ENCODE assay signal across 7 mouse cellular contexts in the genomic region with DNA sequence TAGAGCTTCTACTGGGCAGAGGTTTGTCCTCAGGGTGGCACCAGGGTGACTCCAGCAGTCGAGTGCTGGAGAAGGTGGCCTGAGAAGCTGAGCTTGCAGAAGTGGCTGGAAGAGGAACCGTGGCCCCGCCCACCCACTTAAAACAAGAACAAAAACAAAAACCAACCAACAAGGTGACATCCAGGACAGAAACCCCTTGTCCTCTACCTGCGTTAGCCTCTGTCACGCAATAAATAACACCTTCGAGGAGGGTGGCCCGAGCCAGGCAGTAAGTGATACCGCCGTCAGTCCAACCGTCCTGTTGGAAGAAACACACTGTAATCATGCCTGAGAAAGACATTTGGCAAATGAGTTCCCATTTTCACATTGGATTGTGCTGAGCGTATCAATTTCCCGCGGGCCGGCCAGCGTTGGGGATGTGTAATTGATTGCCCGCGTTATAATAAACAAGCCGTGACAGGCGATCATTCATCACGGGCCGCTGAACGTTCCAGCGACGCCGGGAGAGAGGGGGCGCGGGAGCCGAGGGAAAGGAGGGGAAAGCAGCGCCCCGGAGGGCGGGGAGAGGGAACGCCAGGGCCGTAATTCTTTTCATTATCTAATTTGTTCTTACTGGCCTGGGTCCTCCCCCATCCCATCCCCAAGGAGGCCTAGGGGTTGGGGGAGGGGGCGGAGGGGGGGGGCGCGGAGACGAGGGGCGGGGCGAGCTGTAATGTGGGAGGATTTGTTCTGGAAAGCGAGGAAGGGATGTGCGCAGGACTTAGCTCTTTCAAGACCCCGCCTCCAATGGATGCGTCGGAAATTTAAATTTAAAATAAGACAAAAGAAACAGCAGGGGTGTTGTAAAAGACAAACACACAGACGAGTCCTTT.
DNase-seq lines count a peak whose midpoint lies in the region; ATAC-seq lines count a peak whose summit lies in the region.

No protein-coding gene starts in this region.

- ATAC-seq in hindbrain, embryonic 16.5 days: peak; percentile 82

- no peaks in the 10 kb centered on the region for H3K36me3 ChIP-seq in hindbrain, embryonic 16.5 days (ENCODE audit: control insufficient read depth, insufficient read depth, low read length)
- H3K36me3 ChIP-seq in limb, embryonic 10.5 days: no peaks in the 10 kb centered on the region
- H3K36me3 ChIP-seq in midbrain, embryonic 10.5 days: no peaks in the 10 kb centered on the region

- peak overlapping the region; percentile 44 for H3K4me3 ChIP-seq in hindbrain, embryonic 16.5 days (ENCODE audit: low read length)
- peak overlapping the region; percentile 64 for H3K4me3 ChIP-seq in limb, embryonic 10.5 days
- peak overlapping the region; percentile 64 for H3K4me3 ChIP-seq in midbrain, embryonic 10.5 days

- no peaks in the 10 kb centered on the region for H3K27me3 ChIP-seq in hindbrain, embryonic 16.5 days (replicated peaks; ENCODE audit: control insufficient read depth, insufficient read depth, low read length)
- peaks cover 38% of the 10 kb centered on the region for H3K27me3 ChIP-seq in limb, embryonic 10.5 days (ENCODE audit: low read depth, poor library complexity, severe bottlenecking)
- H3K27me3 ChIP-seq in midbrain, embryonic 10.5 days (ENCODE audit: low read depth, poor library complexity, severe bottlenecking): peaks cover 77% of the 10 kb centered on the region

- WGBS in hindbrain, embryonic 16.5 days: under 1% methylated on average over 39 of the region's 45 CpGs
- under 1% methylated on average over 44 of the region's 45 CpGs for WGBS in limb, embryonic 10.5 days
- WGBS in midbrain, embryonic 10.5 days: under 1% methylated on average over 43 of the region's 45 CpGs

- H3K27ac ChIP-seq in hindbrain, embryonic 16.5 days (ENCODE audit: low read depth, low read length): peak overlapping the region; percentile 80
- H3K27ac ChIP-seq in limb, embryonic 10.5 days: peak overlapping the region; percentile 42
- peak overlapping the region; percentile 74 for H3K27ac ChIP-seq in midbrain, embryonic 10.5 days (replicated peaks)

- peak; percentile 98 for DNase-seq in NIH3T3 (ENCODE audit: low read depth)
- peak; percentile 82 for DNase-seq in embryo, embryonic 10 days (ENCODE audit: low spot score)
- peak; percentile 35 to 49 for DNase-seq in gastrocnemius, adult 8-10 months (ENCODE audit: low spot score in 2 of 2)
- DNase-seq in limb, embryonic 10.5 days (ENCODE audit: low spot score): peak; percentile 81
- peak; percentile 69 for DNase-seq in midbrain, embryonic 10.5 days (ENCODE audit: low spot score)
- DNase-seq in right cerebral cortex, postnatal 25 days: peak; percentile 47

- H3K4me2 ChIP-seq in hindbrain, embryonic 16.5 days (ENCODE audit: low read length): peak overlapping the region; percentile 62

- H3K9ac ChIP-seq in hindbrain, embryonic 16.5 days (ENCODE audit: low read depth, low read length): peak overlapping the region; percentile 63

- peaks cover 14% of the 10 kb centered on the region for H3K4me1 ChIP-seq in hindbrain, embryonic 16.5 days (ENCODE audit: control insufficient read depth, insufficient read depth, low read depth, low read length)
- peaks cover 47% of the 10 kb centered on the region for H3K4me1 ChIP-seq in limb, embryonic 10.5 days
- peaks cover 46% of the 10 kb centered on the region for H3K4me1 ChIP-seq in midbrain, embryonic 10.5 days

- no peaks in the 10 kb centered on the region for H3K9me3 ChIP-seq in hindbrain, embryonic 16.5 days (ENCODE audit: control insufficient read depth, low read length)
- no peaks in the 10 kb centered on the region for H3K9me3 ChIP-seq in limb, embryonic 10.5 days (replicated peaks)
- H3K9me3 ChIP-seq in midbrain, embryonic 10.5 days (replicated peaks): no peaks in the 10 kb centered on the region

Comparison
In these comparisons a context has a peak if more than half of its experiments do, and no peak if none do; other contexts are left out.
1. Peak in every context shown above with its lines: DNase-seq, ATAC-seq, H3K4me3 ChIP-seq and H3K27ac ChIP-seq.
2. DNase-seq: peak in every context shown above with its lines; median percentile 98 in NIH3T3; 82 in embryo, embryonic 10 days; 81 in limb, embryonic 10.5 days; 69 in midbrain, embryonic 10.5 days; 47 in right cerebral cortex, postnatal 25 days; 42 in gastrocnemius, adult 8-10 months.